Mouse (Mus musculus): ENCODE measurements around the gene Prkar2a.

DNA sequence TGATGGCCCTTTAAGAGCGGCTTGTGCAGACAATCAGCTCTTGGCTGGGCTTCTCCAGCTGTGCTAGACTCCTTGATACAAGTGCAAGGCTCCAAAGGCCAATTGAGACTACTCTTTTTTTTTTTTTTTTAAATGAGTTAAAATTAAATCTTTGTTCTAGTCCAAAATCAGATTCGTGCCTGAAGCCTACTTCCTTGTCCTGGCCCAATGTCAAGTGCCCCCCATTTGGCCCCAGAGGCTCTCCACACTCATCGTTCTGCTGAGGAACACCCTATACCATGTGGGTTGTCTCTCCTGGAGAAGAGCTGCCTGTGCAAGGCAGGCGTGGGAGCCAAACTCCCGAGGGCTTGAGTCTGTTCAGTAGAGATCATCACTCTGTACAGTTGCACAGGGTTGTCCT, 91.8 kb downstream of the Prkar2a start:
- no peak for TF ChIP-seq CTCF (IDR thresholded peaks at IDR 0.05; ENCODE audit: borderline replicate concordance, control insufficient read depth, extremely low read depth, insufficient read depth, low read length, poor library complexity)
- TF ChIP-seq POLR2A (IDR thresholded peaks at IDR 0.05; ENCODE audit: control insufficient read depth, extremely low read depth, insufficient read depth, low read length, poor library complexity): no peak

Data from thymus, adult 2 months (tissue).